Mouse (Mus musculus): ENCODE measurements around the gene B3gnt7.
"Not testable (repeated sequence)": the region's sequence is repeated elsewhere in the genome, so short reads cannot be mapped to it uniquely, and the experiment has no call there.

The B3gnt7 gene

GRCm38 (mm10) chr1:86301221-86302091, 1.2 kb upstream of the B3gnt7 start:
- DNase-seq (ENCODE audit: low read depth, low spot score): no peak

- no peak for DNase-seq (ENCODE audit: low read depth, low spot score)
Measured at GRCm38 (mm10) chr1:86303063-86303872, 636 bp downstream of the B3gnt7 start.

GRCm38 (mm10) chr1:86303873-86304250, 1.2 kb downstream of the B3gnt7 start:
- DNase-seq (ENCODE audit: low read depth, low spot score): no peak

DNA sequence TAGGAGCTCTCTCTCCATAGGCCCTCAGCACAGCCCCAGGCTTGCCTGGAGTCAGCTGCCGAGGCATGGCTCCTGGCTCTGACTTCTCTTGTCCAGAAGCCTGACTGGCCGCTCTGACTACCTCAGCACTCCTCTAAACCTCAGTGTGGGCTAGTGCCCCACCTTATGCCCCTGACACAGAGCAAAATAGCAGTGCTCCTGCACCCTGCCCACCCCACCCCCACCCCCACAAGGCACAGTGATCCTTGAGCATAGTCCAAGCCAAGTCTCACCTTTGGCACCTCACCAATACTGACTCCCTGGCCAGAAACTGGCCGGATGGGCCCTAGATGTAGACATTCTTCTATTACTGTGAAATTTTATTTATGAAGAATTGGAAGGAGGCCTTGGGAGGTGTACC, 4.1 kb downstream of the B3gnt7 start:
- no peak for DNase-seq (ENCODE audit: low read depth, low spot score)

GRCm38 (mm10) chr1:86307177-86307762, 4.6 kb downstream of the B3gnt7 start:
- DNase-seq (ENCODE audit: low read depth, low spot score): no peak

DNA sequence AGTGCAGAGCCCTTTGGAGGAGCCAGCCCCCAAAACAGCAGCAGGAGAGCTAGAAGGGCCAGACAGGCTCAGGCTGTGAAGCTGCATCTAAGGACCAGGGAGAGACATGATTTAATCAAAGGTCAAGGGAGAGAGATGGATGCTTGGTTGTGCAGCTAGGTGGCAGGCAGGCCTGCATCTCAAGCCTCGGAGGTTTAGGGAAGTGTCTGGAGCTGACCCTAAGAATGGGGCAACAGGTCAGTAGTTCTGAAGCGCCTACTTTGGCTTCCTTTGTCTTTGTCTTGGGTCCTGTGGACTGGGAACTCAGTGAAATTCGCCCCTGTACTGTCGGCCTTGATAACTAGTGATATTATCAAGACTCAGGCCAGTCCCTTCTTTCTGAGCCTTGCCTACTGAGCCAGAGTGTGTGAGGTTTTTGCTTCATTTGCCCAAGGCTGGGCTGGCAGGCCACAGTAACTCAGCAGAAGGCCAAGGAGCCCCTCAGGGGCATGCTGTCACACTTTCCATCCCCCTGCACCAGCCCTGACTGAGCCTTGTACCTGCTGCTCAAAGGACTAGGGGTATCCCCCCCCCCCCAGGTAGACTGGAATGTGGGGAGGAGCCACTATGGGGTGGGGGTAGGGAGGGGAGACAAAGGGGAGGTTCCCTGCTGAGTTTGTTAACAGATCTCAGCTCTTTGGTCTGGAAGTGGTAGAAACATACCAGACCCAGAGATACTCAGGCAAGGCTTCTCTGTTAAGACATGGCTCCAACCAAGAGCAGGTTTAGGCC, 5.4 kb downstream of the B3gnt7 start:
- DNase-seq (ENCODE audit: low read depth, low spot score): no peak

GRCm38 (mm10) chr1:86309270-86309833, 6.7 kb downstream of the B3gnt7 start:
- DNase-seq (ENCODE audit: low read depth, low spot score): no peak

DNA sequence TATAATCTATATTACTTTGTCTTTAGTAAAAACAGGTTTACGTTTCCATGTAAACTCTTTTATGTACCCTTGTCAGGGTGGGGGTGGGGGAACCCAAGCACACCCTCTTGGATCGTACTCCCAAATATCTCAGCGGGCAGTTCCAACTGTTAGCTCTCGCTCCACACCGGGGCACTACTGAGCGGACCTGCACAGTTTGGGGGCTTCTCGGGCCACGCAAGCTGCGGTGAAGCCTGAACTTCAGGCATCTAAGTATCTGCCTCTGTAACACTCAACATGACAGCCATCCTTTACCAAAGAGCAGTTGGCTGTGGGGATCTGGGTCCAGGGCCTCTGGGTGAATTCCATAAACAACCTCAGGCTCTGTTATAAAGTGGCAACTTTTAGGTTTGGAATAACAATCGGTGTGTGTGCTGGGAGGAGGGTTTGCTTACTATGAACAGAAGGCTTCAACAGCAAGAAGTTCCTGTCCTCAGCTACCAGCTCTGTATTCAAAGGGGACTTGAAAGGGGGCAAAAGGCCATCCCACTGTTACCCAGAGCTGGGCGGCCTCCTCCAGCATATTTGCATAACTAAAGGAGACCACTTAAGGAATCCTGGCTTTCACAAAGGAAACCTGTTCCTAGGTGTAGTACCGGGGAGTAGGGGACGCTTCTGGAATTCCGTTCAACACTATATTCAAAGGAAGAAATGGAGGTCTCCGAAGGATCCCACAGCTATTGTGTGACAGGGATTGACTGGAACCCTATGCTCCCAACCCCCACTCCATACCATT, 8.1 kb downstream of the B3gnt7 start:
- DNase-seq (ENCODE audit: low read depth, low spot score): no peak

DNA sequence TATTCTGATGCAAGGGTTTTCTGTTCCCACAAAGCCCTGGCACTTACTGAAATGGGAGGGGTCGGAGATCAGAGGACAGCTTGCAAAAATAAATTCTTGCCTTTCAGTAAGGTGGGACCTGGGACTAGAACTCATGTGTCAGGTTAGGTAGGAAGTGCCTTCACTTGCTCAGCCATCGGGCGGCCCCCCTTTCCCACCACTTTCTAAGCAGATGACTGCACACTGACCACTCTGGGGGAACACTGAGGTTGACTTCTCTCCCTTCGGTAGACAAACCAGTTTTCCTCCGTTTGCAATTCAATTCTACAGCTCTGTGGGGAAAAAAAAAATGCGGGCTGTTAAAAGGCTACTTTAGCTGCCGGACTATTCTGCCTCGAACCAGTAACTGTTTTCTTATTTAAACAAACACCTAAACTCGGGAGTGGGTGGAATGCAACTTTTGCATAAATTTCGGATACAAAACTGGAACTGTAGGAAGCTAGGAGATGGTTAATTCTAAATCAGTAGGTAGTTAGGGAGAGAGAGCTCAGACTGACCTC, 8.9 kb downstream of the B3gnt7 start:
- DNase-seq (ENCODE audit: low read depth, low spot score): no peak

DNA sequence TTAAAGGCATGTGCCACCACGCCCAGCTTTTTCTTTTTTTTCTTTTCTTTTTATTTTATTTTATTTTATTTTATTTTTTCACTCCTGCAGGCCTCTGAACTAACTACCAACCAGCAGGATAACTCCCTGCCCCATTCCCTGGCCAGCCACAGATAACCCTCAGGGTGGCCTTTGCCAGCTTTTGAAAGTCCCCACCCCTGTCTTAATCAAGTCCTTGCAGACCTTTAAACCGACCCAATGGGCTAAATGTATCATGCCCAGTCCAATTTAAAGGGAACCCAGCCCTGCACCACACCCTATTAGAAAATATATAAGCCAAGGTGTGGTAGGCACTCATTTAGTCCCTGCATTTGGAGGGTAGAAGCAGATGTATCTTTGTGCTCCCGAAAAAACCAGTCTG, 9.6 kb downstream of the B3gnt7 start:
- DNase-seq (ENCODE audit: low read depth, low spot score): peak; percentile 48

DNA sequence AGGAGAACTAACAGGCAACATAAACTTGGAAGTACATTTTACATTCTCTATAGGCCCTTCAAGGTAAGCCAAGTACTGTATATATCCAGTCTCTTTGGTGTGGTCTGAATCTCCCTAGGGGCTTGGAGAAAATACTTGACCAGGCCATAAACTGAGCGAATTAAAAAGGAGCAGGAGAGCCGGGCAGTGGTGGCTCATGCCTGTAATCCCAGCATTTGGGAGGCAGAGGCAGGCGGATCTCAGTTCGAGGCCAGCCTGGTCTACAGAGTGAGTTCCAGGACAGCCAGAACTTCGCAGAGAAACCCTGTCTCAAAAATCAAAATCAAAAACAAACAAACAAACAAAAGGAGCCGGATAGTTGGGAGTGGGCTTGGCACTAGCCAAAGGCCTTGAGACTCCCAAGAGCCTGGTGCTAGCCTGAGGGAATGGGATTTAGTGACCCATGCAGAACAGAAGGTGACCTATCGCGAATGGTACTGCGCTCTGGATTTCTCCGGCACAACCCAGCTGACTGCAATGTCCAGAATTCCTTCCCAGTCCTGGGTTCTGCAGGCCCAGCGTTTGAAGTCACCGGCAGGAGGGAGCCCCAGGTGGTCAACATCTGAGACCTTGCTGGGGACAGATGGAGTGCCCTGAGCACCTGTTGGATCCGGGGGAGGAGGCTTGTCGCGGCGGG, 10.6 kb downstream of the B3gnt7 start:
- no peak for DNase-seq (ENCODE audit: low read depth, low spot score)

DNA sequence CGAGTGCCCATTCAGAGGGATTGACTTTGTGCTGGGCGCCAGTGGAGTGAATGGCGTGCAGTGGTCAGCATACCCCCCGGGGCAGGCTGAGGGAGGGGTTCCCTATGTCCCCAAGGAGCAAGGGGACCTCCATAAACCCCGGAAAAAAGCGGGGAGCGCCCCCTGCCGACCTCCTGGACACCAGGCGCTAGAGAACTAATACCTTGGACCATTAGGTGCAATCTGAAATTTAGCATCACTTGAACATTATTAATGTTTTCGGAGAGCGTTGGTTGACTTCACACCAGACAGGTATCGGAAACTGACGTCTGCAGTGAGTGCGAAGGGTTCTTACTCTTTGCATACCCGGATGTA, 11.1 kb downstream of the B3gnt7 start:
- DNase-seq (ENCODE audit: low read depth, low spot score): no peak

GRCm38 (mm10) chr1:86320822-86321413, 18.3 kb downstream of the B3gnt7 start:
- no peak for DNase-seq (ENCODE audit: low read depth, low spot score)

DNA sequence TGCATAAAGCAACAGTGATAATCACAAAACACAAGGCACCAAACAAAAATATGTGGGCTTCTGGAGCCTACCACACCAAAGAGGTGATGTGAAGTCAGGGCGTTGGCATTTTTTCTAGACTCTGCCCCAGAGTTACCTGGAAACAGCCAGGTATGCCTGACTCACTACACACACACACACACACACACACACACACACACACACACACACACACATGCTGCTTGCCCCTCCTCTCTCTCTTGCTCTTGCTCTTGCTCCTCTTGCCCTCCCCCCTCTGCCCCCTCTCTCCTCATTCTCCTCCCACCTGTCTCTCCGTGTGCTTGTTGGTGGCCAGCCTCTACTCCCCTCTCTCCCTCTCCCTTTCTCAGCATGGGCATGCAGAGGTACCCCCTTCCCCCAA, 33.7 kb downstream of the B3gnt7 start:
- no peak for DNase-seq (ENCODE audit: low read depth, low spot score)

DNA sequence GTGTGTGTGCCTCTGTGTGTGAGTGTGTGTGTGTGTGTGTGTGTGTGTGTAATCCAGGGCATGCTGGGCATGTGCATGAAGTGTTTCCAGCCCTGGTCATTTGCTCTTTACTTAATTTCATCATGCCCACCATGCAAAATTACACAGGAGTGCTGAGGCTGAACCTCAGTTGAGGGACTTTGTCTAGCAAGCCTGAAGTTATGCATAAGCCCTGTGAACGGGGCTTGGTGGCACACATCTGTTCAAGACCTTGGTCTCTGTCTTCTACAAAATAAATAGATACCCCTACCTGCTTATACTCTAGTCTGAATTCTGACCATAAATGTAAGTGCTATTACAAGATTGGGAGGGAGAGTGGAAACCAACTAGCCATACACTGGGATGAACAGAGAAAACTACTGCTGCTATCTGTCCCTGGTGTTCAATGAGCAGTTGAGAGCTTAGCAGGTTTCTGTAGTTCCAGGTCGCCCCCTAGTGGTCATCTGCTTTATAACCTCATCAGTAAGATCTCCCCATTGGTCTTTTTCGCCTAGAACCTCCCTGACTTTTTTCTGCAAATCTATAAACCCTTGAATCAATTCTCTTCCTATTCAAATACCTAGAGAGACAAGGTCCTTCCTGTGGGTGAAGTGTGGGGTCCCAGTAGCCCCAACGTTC, 36.7 kb downstream of the B3gnt7 start:
- peak; percentile 74 for DNase-seq (ENCODE audit: low read depth, low spot score)

- DNase-seq (ENCODE audit: low read depth, low spot score): not testable (repeated sequence)
Measured at GRCm38 (mm10) chr1:86341096-86341495, 38.5 kb downstream of the B3gnt7 start.

- DNase-seq (ENCODE audit: low read depth, low spot score): no peak
Measured at GRCm38 (mm10) chr1:86342371-86342770, 39.7 kb downstream of the B3gnt7 start.

DNA sequence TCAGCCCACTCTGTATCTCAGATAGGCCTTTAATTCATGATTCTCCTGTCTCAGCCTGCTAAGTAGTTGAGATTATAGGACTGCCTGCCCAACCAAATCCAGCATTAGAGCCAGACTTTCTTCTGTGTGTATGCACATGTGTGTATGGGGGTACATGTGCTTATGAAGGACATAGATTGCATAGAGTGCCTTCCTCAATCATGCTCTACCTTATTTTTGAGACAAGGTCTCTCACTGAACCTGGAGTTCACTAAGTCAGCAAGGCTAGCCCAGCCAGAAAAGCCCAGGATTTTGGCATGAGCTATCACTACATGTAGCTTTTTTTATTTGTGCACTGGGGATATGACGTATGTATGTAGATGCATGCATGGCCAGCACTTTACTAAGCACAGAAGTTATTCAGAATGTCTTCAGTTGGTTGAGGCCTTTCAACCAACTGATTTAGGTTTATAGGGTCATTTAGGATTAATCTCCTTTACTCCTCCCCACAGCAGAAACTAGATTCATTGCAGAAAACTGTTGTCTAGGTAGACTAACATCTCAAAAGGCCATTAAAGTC, 40.5 kb downstream of the B3gnt7 start:
- no peak for DNase-seq (ENCODE audit: low read depth, low spot score)

All from c-Kit-negative CD71-positive TER-119-positive erythroid progenitor cells, embryonic 14.5 days (primary cell).